Mouse (Mus musculus): ENCODE results near the gene Exoc3.

GRCm38 (mm10) chr13:74121795-74122330, 86.7 kb downstream of the Exoc3 start:
- TF ChIP-seq ZC3H11A (IDR thresholded peaks at IDR 0.05; ENCODE audit: borderline replicate concordance, low read depth, low read length) = no peak
- no peak for TF ChIP-seq CHD2 (IDR thresholded peaks at IDR 0.05; ENCODE audit: low read depth, low read length)
- no peak for TF ChIP-seq HCFC1 (IDR thresholded peaks at IDR 0.05; ENCODE audit: borderline replicate concordance, insufficient read depth, low read length)

Data from ES-E14 (cell line).